Mouse (Mus musculus) megakaryocyte, embryonic 14.5 days (primary cell): ENCODE data around the gene Bsg.

Experiments used
- FLI1 ChIP-seq: IDR thresholded peaks from 2 replicates; pipeline ENCODE4 v1.6.1; 2012; ENCODE audit warnings: low read length, inconsistent platforms, mixed read lengths
- GATA1 ChIP-seq: IDR thresholded peaks from 3 replicates; pipeline ENCODE4 v1.6.1; 2012; ENCODE audit warnings: mixed read lengths, low read length, inconsistent platforms, borderline replicate concordance

GRCm38 (mm10) chr10:79760603-79761143, 56.4 kb downstream of the Bsg start:
- TF ChIP-seq GATA1: no peak
- no peak for TF ChIP-seq FLI1
